Mouse (Mus musculus): ENCODE measurements at regions not wholly inside any gene's neighbourhood (a gene's known extent, or its start where the extent isn't known, plus 50 kb on each side); places are given as distances from the start of the nearest gene placed in this dataset.

DNA sequence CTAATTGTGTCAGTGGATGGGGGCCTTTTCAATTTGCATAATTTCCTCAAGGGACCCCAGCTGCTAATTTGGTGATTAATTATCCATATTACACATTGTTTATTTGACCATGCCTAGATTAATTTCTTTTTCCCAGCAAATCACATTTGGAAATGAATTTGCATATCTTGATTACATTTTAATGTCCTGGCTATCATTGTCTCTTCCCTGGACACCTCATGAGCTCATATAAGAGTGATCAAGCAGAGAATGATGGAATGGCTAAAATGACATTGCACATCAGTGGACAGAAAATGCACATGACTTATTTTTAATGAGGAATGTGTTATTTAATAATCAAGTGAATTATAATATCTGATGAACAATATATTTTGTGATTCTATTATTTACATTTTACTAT is 392.1 kb downstream of the Btg1 start:
- no peak for TF ChIP-seq CTCF (IDR thresholded peaks at IDR 0.05; ENCODE audit: control insufficient read depth, insufficient read depth, insufficient replicate concordance, low read depth, low read length)
- TF ChIP-seq POLR2A (IDR thresholded peaks at IDR 0.05; ENCODE audit: control insufficient read depth, low read depth, low read length), result no peak
